11 mouse cellular contexts compared by ENCODE assay signal in the genomic region with DNA sequence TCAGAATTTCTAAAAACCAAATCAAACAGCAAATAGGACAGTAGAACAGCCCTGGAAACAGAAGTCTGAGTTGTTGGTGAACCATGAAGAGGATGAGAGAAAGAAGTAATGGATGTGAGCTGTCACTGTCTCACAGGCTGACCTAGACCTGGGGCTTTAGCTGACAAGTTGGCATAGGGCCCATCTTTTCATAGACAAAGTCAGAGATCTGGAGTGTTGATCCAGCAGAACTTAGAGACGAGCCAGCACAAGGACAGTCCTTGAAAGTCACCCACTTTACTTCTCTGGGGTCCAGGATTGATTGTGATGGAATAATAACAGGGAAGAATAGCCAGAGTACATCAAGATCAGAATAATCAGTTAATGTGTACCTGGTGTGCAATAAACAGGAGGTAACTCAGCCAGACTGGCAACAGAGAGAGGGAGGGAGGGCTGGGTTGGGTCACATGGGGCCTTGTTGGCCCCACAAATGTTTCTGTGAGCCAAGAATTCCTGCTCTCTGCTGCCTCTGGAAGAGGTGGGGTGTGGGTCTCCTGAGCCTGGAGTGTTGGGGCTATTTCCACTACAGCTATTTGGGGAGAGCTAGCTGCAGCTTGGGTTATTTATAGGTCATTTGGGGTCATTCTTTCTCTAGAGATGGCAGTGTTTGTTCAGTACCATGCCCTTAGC. TPM values are rescaled to one million over a fixed set of nuclear protein-coding genes. Genes with fewer than 3 reads are reported as not detected.
DNase-seq lines count a peak whose midpoint lies in the region; ATAC-seq lines count a peak whose summit lies in the region.
"Had no signal": no experiment of that assay in that cellular context is flagged by ENCODE, and none has a peak within 500 bp of the region (broad histone marks: within the 10 kb centered on the region; RNA-seq: fewer than 3 reads in every experiment).

No protein-coding gene starts in this region.

- peak; percentile 67 for DNase-seq in kidney, adult 18-20 months
- no peak for DNase-seq in kidney, postnatal 4 days
- DNase-seq in heart, postnatal 10 days: peak; percentile 75 to 76
- DNase-seq in kidney, postnatal 36 days: peak; percentile 60 to 78
- no peak for DNase-seq in right cerebral cortex, postnatal 36 days (ENCODE audit: low spot score in 2 of 2)
- no peak for DNase-seq in layer of hippocampus, postnatal 36 days
- DNase-seq: retina, postnatal 1 day had no signal

- 56% methylated on average over 1 of the region's 1 CpGs for WGBS in heart, embryonic 11.5 days (ENCODE audit: insufficient replicate concordance)

- H3K27me3 ChIP-seq in heart, embryonic 11.5 days (ENCODE audit: control insufficient read depth, insufficient read depth, low read length): no peaks in the 10 kb centered on the region
- H3K27me3 ChIP-seq: megakaryocyte, embryonic 14.5 days; stomach, embryonic 15.5 days had no signal

- intact Hi-C loops in heart, postnatal 10 days (cut with DNase I): no loop called here

- no peak overlapping the region for H3K9ac ChIP-seq in heart, embryonic 11.5 days (ENCODE audit: low read depth, low read length)
- H3K9ac ChIP-seq: stomach, embryonic 15.5 days had no signal

- H3K9me3 ChIP-seq in heart, embryonic 11.5 days (replicated peaks; ENCODE audit: control insufficient read depth, low read length): no peaks in the 10 kb centered on the region
- H3K9me3 ChIP-seq: megakaryocyte, embryonic 14.5 days; stomach, embryonic 15.5 days had no signal

- H3K4me3 ChIP-seq in heart, embryonic 11.5 days (ENCODE audit: low read depth, low read length): no peak overlapping the region
- H3K4me3 ChIP-seq: megakaryocyte, embryonic 14.5 days; stomach, embryonic 15.5 days had no signal

- no peak overlapping the region for H3K4me2 ChIP-seq in heart, embryonic 11.5 days
- H3K4me2 ChIP-seq: stomach, embryonic 15.5 days had no signal

- ATAC-seq in heart, embryonic 11.5 days (replicated peaks; ENCODE audit: insufficient number of reproducible peaks, low FRiP score, low TSS enrichment): 0 out of 2 replicates have a peak, but pooled peaks have one; percentile 31
- ATAC-seq in megakaryocyte, adult 5-6 weeks (ENCODE audit: poor library complexity, severe bottlenecking): no peak

- H3K27ac ChIP-seq in heart, embryonic 11.5 days (ENCODE audit: low read depth, low read length): 0 out of 2 replicates have a peak overlapping the region, but pooled peaks have one; percentile 51
- H3K27ac ChIP-seq: stomach, embryonic 15.5 days had no signal

- peaks cover 9% of the 10 kb centered on the region; the same call in 1 of the 2 replicates for H3K4me1 ChIP-seq in heart, embryonic 11.5 days (ENCODE audit: control insufficient read depth, insufficient read depth, low read length)
- H3K4me1 ChIP-seq: stomach, embryonic 15.5 days had no signal

- H3K36me3 ChIP-seq in heart, embryonic 11.5 days (ENCODE audit: control insufficient read depth, insufficient read depth, low read length): no peaks in the 10 kb centered on the region
- H3K36me3 ChIP-seq: stomach, embryonic 15.5 days had no signal

RNA-seq across cellular contexts. Expression of a gene that starts 10.9 kb away (rescaled TPM):
- 21.5 and 25.1 TPM in 2 replicates for polyA plus RNA-seq in heart, embryonic 11.5 days (2014; fragmentation: Nextera tagmentation; extraction: Ambion mirVana)
- total RNA-seq in heart, postnatal 10 days (2021): 10 to 100 TPM; 13.2 to 13.6 TPM
- total RNA-seq in megakaryocyte, adult 5-6 weeks (2015): 17.7 and 18.2 TPM in 2 replicates
- 31.9 and 41.1 TPM in 2 replicates for total RNA-seq in megakaryocyte, adult 5-6 weeks (2017)
- 10 to 100 TPM; 12.7 to 14.2 TPM for total RNA-seq in layer of hippocampus, postnatal 36 days (2021)

RNA-seq across cellular contexts. Expression of a gene that starts 10.9 kb away (rescaled TPM):
- polyA plus RNA-seq in heart, embryonic 11.5 days (2014; fragmentation: Nextera tagmentation; extraction: Ambion mirVana): 10.9 and 12.0 TPM in 2 replicates
- 1 to 10 TPM; 1.7 to 1.9 TPM for total RNA-seq in heart, postnatal 10 days (2021)
- 5.3 and 10.8 TPM in 2 replicates for total RNA-seq in megakaryocyte, adult 5-6 weeks (2015)
- total RNA-seq in megakaryocyte, adult 5-6 weeks (2017): 2.7 and 5.5 TPM in 2 replicates
- 1 to 10 TPM; 3.0 to 3.7 TPM for total RNA-seq in layer of hippocampus, postnatal 36 days (2021)

RNA-seq across cellular contexts. Expression of a gene that starts 24.9 kb away (rescaled TPM):
- polyA plus RNA-seq in heart, embryonic 11.5 days (2014; fragmentation: Nextera tagmentation; extraction: Ambion mirVana): 0.84 and 1.1 TPM in 2 replicates
- 1 to 10 TPM; 3.5 to 3.8 TPM for total RNA-seq in heart, postnatal 10 days (2021)
- total RNA-seq in megakaryocyte, adult 5-6 weeks (2015): not detected in 2 replicates
- not detected in 2 replicates for total RNA-seq in megakaryocyte, adult 5-6 weeks (2017)
- total RNA-seq in layer of hippocampus, postnatal 36 days (2021): 1 to 10 TPM; 4.9 to 5.2 TPM

Comparison
In these comparisons a context has a peak if more than half of its experiments do, and no peak if none do; other contexts are left out.
1. DNase-seq: peak in kidney, adult 18-20 months (single experiment), heart, postnatal 10 days (2 of 2) and kidney, postnatal 36 days (2 of 2); none in kidney, postnatal 4 days (0 of 2), right cerebral cortex, postnatal 36 days (0 of 2) and layer of hippocampus, postnatal 36 days (0 of 2).
2. RNA of a gene that starts 24.9 kb away (total RNA-seq): 4.9 to 5.2 TPM in layer of hippocampus, postnatal 36 days and 3.5 to 3.8 TPM in heart, postnatal 10 days; not detected in megakaryocyte, adult 5-6 weeks; every median in the first group is over 4 times any median in the second.